Mouse (Mus musculus): ENCODE results near the gene Shank3.

DNA sequence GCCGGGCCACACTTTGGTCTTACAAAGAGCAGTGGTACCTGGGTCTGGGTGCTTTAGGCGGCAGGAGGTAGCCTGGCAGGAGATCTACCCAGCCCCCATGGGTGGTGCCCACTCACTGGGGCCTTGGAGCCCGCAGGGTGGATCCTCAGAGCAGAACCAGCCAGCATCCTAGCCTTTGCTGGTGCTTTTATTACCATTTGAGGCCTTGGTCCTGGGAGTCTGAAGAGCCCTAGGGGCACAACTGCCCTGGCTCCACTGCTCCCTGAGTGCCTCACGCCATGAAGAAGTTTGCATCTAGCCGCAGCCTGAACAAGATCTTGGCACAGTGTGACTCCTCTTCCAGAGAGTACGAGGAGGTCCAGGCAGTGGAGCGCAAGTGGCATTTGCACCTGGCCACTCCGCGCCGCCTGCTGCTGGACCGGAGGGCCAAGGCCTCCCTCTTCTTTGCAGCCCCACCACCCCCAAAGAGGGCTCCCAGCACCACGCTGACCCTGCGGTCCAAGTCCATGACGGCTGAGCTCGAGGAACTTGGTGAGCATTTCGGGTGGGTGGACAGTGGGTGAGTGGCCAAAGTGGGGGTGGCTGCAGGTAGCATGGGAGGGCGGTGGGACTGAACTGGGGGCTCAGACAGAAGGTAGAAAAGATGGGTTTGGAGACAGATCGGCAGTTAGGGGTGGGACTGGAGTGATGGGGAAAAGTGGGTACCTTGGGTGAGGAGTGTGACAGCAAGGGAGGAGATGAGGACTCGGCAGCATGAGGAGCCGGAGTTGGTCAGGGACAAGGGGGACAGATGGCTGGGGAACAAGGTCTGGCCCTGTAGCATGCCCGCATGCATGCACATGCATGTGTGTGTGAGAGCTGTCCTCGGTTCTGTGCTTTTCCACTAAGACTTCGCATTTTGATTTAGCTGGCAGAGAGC, 33.8 kb downstream of the Shank3 start:
- TF ChIP-seq CTCF (IDR thresholded peaks at IDR 0.05) (no peak), EP300 (IDR thresholded peaks at IDR 0.05) (no peak)
